Mouse (Mus musculus): Measurements from ENCODE around the gene Ezh1.

GRCm38 (mm10) chr11:101166357-101166756, 59.9 kb downstream of the Ezh1 start:
- no peak for TF ChIP-seq CTCF (conservative IDR thresholded peaks at IDR 0.05; ENCODE audit: low read length)
- TF ChIP-seq POU5F1 (IDR thresholded peaks at IDR 0.05; ENCODE audit: borderline replicate concordance, low read length) = no peak
